Mouse (Mus musculus) CH12.LX (cell line): ENCODE results near the gene Pdgfra. TPM values are rescaled to one million over a fixed set of nuclear protein-coding genes. Genes with fewer than 3 reads are reported as not detected.

Source experiments
- DNase-seq: peaks from one replicate; pipeline ENCODE4 v3.0.0-alpha.2; 2013; ENCODE audit errors: extremely low read depth
- H3K27ac ChIP-seq: 2 replicates; pipeline ENCODE4 v1.5.1; 2012; ENCODE audit warnings: low read depth, mild to moderate bottlenecking, control low read depth, moderate library complexity; ENCODE audit not compliant: insufficient read depth
- H3K27me3 ChIP-seq: replicated peaks from 2 replicates; pipeline ENCODE3; 2012; ENCODE audit warnings: inconsistent platforms
- H3K36me3 ChIP-seq, 2 experiments: replicated peaks in 1 of 2; 2 replicates each; pipeline versions ENCODE3 to v1.6.1; 2012; ENCODE audit warnings: inconsistent platforms in 1 of 2, low read length in 1 of 2, mild to moderate bottlenecking in 1 of 2, mixed read lengths in 1 of 2, moderate library complexity in 1 of 2; ENCODE audit not compliant: control insufficient read depth in 1 of 2, insufficient read depth in 1 of 2
- H3K4me1 ChIP-seq, 2 experiments: 2 replicates each; pipeline ENCODE4 v1.6.1; 2012; ENCODE audit warnings: inconsistent platforms in 1 of 2, moderate library complexity in 1 of 2; ENCODE audit not compliant: insufficient read depth in 2 of 2, control insufficient read depth in 1 of 2
- H3K4me2 ChIP-seq: 2 replicates; pipeline ENCODE4 v1.6.1; 2012; ENCODE audit warnings: low read depth, mild to moderate bottlenecking, control low read depth; ENCODE audit not compliant: poor library complexity, insufficient read depth, severe bottlenecking
- H3K4me3 ChIP-seq, 3 experiments: fragments of 150-350 bp in 1 of 3; sonication (generic) in 1 of 3; replicated peaks in 1 of 3; 2 replicates each; pipeline versions ENCODE3 to v1.5.1; 2011 to 2012; ENCODE audit warnings: low read depth in 2 of 3, low read length in 2 of 3, mild to moderate bottlenecking in 2 of 3, moderate library complexity in 2 of 3, control low read depth in 1 of 3, improper control_type of control experiment in 1 of 3, inconsistent platforms in 1 of 3, mixed read lengths in 1 of 3; ENCODE audit not compliant: poor library complexity in 1 of 3
- H3K79me2 ChIP-seq: replicated peaks from 2 replicates; pipeline ENCODE4 v1.6.1; 2012; ENCODE audit warnings: mild to moderate bottlenecking, moderate library complexity; ENCODE audit not compliant: control insufficient read depth, poor library complexity, insufficient read depth, severe bottlenecking; ENCODE audit errors: extremely low read depth
- H3K9ac ChIP-seq: 2 replicates; pipeline ENCODE4 v1.6.1; 2012; ENCODE audit warnings: low read depth, mild to moderate bottlenecking, control low read depth, moderate library complexity; ENCODE audit not compliant: insufficient read depth
- H3K9me3 ChIP-seq: replicated peaks from 2 replicates; pipeline ENCODE3; 2012; ENCODE audit warnings: low read length, inconsistent platforms, mixed read lengths
- BHLHE40 ChIP-seq: IDR thresholded peaks from 2 replicates; pipeline ENCODE4 v1.6.1; 2011; ENCODE audit warnings: mild to moderate bottlenecking, low read depth, low read length, improper control_type of control experiment
- CHD1 ChIP-seq: IDR thresholded peaks from 2 replicates; pipeline ENCODE4 v1.6.1; 2012; ENCODE audit warnings: low read depth, low read length, improper control_type of control experiment, inconsistent platforms
- CHD2 ChIP-seq: IDR thresholded peaks from 2 replicates; pipeline ENCODE4 v1.6.1; 2011; ENCODE audit warnings: low read length, improper control_type of control experiment
- CTCF ChIP-seq, 2 experiments: IDR thresholded peaks in 1 of 2; conservative IDR thresholded peaks in 1 of 2; 2 replicates each; pipeline ENCODE4 v1.5.1; 2011 to 2012; ENCODE audit warnings: low read depth in 2 of 2, low read length in 2 of 2, improper control_type of control experiment in 1 of 2, inconsistent platforms in 1 of 2, mild to moderate bottlenecking in 1 of 2, moderate library complexity in 1 of 2
- E2F4 ChIP-seq: IDR thresholded peaks from 2 replicates; pipeline ENCODE4 v1.6.1; 2011; ENCODE audit warnings: low read depth, low read length, improper control_type of control experiment; ENCODE audit not compliant: insufficient replicate concordance
- ELF1 ChIP-seq: IDR thresholded peaks from 2 replicates; pipeline ENCODE4 v1.6.1; 2014; ENCODE audit warnings: low read depth, mild to moderate bottlenecking, inconsistent platforms, low read length, improper control_type of control experiment
- GABPA ChIP-seq: IDR thresholded peaks from 2 replicates; pipeline ENCODE4 v1.6.1; 2012; ENCODE audit warnings: low read depth, low read length, improper control_type of control experiment, inconsistent platforms; ENCODE audit not compliant: insufficient replicate concordance
- HCFC1 ChIP-seq: IDR thresholded peaks from 2 replicates; pipeline ENCODE4 v1.6.1; 2012; ENCODE audit warnings: low read depth, mild to moderate bottlenecking, inconsistent platforms, low read length, improper control_type of control experiment
- JUN ChIP-seq: IDR thresholded peaks from 2 replicates; pipeline ENCODE4 v1.6.1; 2011; ENCODE audit warnings: low read depth, mild to moderate bottlenecking, low read length, improper control_type of control experiment, moderate library complexity; ENCODE audit not compliant: insufficient read depth
- JUND ChIP-seq: conservative IDR thresholded peaks from 2 replicates; pipeline ENCODE4 v1.6.1; 2011; ENCODE audit warnings: low read depth, low read length, improper control_type of control experiment
- KAT2A ChIP-seq: IDR thresholded peaks from 2 replicates; pipeline ENCODE4 v1.6.1; 2012; ENCODE audit warnings: low read length, improper control_type of control experiment, inconsistent platforms; ENCODE audit not compliant: insufficient replicate concordance
- MAZ ChIP-seq: IDR thresholded peaks from 2 replicates; pipeline ENCODE4 v1.6.1; 2012; ENCODE audit warnings: low read depth, mild to moderate bottlenecking, inconsistent platforms, low read length, improper control_type of control experiment, moderate library complexity
- MEF2A ChIP-seq: IDR thresholded peaks from 2 replicates; pipeline ENCODE4 v1.6.1; 2014; ENCODE audit warnings: low read depth, mild to moderate bottlenecking, inconsistent platforms, low read length, improper control_type of control experiment, borderline replicate concordance
- MYC ChIP-seq: IDR thresholded peaks from 2 replicates; pipeline ENCODE4 v1.6.1; 2011; ENCODE audit warnings: low read depth, mild to moderate bottlenecking, improper control_type of control experiment, low read length
- NELFE ChIP-seq: IDR thresholded peaks from 2 replicates; pipeline ENCODE4 v1.6.1; 2011; ENCODE audit warnings: low read depth, low read length, improper control_type of control experiment
- POLR2A ChIP-seq: IDR thresholded peaks from 2 replicates; pipeline ENCODE4 v1.6.1; 2011; ENCODE audit warnings: low read depth, mild to moderate bottlenecking, improper control_type of control experiment, low read length
- RAD21 ChIP-seq: IDR thresholded peaks from 2 replicates; pipeline ENCODE4 v1.6.1; 2011; ENCODE audit warnings: low read depth, mild to moderate bottlenecking, low read length, improper control_type of control experiment, moderate library complexity
- SIN3A ChIP-seq: IDR thresholded peaks from 2 replicates; pipeline ENCODE4 v1.6.1; 2012; ENCODE audit warnings: low read length, improper control_type of control experiment, inconsistent platforms
- TBP ChIP-seq: conservative IDR thresholded peaks from 2 replicates; pipeline ENCODE4 v1.6.1; 2011; ENCODE audit warnings: low read depth, low read length, improper control_type of control experiment
- TCF12 ChIP-seq: IDR thresholded peaks from 2 replicates; pipeline ENCODE4 v1.6.1; 2014; ENCODE audit warnings: low read depth, mild to moderate bottlenecking, inconsistent platforms, low read length, improper control_type of control experiment
- UBTF ChIP-seq: IDR thresholded peaks from 2 replicates; pipeline ENCODE4 v1.6.1; 2012; ENCODE audit warnings: low read depth, mild to moderate bottlenecking, inconsistent platforms, low read length, improper control_type of control experiment, moderate library complexity
- USF1 ChIP-seq: IDR thresholded peaks from 2 replicates; pipeline ENCODE4 v1.6.1; 2014; ENCODE audit warnings: low read depth, mild to moderate bottlenecking, inconsistent platforms, low read length, improper control_type of control experiment
- USF2 ChIP-seq: conservative IDR thresholded peaks from 2 replicates; pipeline ENCODE4 v1.6.1; 2011; ENCODE audit warnings: low read depth, low read length, improper control_type of control experiment
- ZKSCAN1 ChIP-seq: IDR thresholded peaks from 2 replicates; pipeline ENCODE4 v1.6.1; 2012; ENCODE audit warnings: low read depth, inconsistent platforms, low read length, improper control_type of control experiment, borderline replicate concordance
- ZMIZ1 ChIP-seq: IDR thresholded peaks from 2 replicates; pipeline ENCODE4 v1.6.1; 2012; ENCODE audit warnings: low read depth, mild to moderate bottlenecking, inconsistent platforms, low read length, improper control_type of control experiment
- ZNF384 ChIP-seq: IDR thresholded peaks from 2 replicates; pipeline ENCODE4 v1.6.1; 2012; ENCODE audit warnings: low read depth, low read length, improper control_type of control experiment, inconsistent platforms
- dilution Hi-C: fragments of 300-500 bp; cut with MboI; formaldehyde crosslinking; loops from 2 replicates; pipeline ENCODE4 v1.14.3; 2020; ENCODE audit warnings: low sequenced_read_pairs; ENCODE audit not compliant: extremely low pct_unique_long_range_greater_than_20kb, extremely low pct_ligation_motif_present
- in situ Hi-C: fragments of 300-500 bp; cut with MboI; formaldehyde crosslinking; loops from 3 replicates; pipeline ENCODE4 v1.14.3; 2019; ENCODE audit warnings: low sequenced_read_pairs, low pct_ligation_motif_present, low pct_unique_long_range_greater_than_20kb, mixed read lengths
- polyA plus RNA-seq: library from polyadenylated mRNA; unstranded; fragments of >175 nt; gene quantifications from 2 replicates; pipeline ENCODE4 v1.2.1, GENCODE M21; 2012; ENCODE audit warnings: low read depth; ENCODE audit not compliant: insufficient read length
- total RNA-seq, 2 experiments: library from RNA; depleted of rRNA; stranded (reverse); fragments of 300-350 nt in 1 of 2; fragments of >200 nt in 1 of 2; gene quantifications; 2 replicates each; pipeline ENCODE4 v1.2.3; 2012 to 2014

Gene Pdgfra
- total and polyA plus RNA-seq, 3 experiments: 0.13 to 0.25 (median 0.13) TPM

- no peaks in the 10 kb centered on the region for H3K9me3 ChIP-seq
- no peak overlapping the region for H3K9ac ChIP-seq
- H3K36me3 ChIP-seq: no peaks in the 10 kb centered on the region
- no peak for TF ChIP-seq MYC
- TF ChIP-seq USF1: no peak
- TF ChIP-seq UBTF: no peak
- TF ChIP-seq SIN3A: no peak
- no peak for TF ChIP-seq TCF12
- TF ChIP-seq JUN: no peak
- no peak for TF ChIP-seq CHD1
- TF ChIP-seq MEF2A: no peak
- TF ChIP-seq E2F4: no peak
- TF ChIP-seq NELFE: no peak
- no peak for TF ChIP-seq ZKSCAN1
- TF ChIP-seq BHLHE40: no peak
- no peak overlapping the region for H3K4me2 ChIP-seq
- no peak overlapping the region for H3K27ac ChIP-seq
- in situ Hi-C loops (no loop called here), dilution Hi-C loops (no loop called here)
- H3K4me3 ChIP-seq: no peak overlapping the region
- H3K4me1 ChIP-seq: peaks cover 6 to 9% of the 10 kb centered on the region in 2 experiments
- H3K27me3 ChIP-seq: no peaks in the 10 kb centered on the region
- DNase-seq: no peak
- H3K79me2 ChIP-seq: no peaks in the 10 kb centered on the region
These were observed 27.7 kb downstream of the Pdgfra start for GRCm38 (mm10) chr5:75179726-75180290.

- Histone ChIP-seq H3K9me3 (no peaks in the 10 kb centered on the region), H3K79me2 (no peaks in the 10 kb centered on the region), H3K4me2 (no peak overlapping the region), H3K4me1 (peaks cover 6 to 19% of the 10 kb centered on the region in 2 experiments), H3K27me3 (no peaks in the 10 kb centered on the region), H3K4me3 (no peak overlapping the region), H3K27ac (no peak overlapping the region), H3K36me3 (no peaks in the 10 kb centered on the region), H3K9ac (no peak overlapping the region)
- dilution Hi-C loops (no loop called here), in situ Hi-C loops (no loop called here)
- TF ChIP-seq UBTF (no peak), USF1 (no peak), SIN3A (no peak), MAZ (no peak), CHD1 (no peak)
- no peak for DNase-seq
These were observed 31.6 kb downstream of the Pdgfra start for GRCm38 (mm10) chr5:75183653-75184052.

GRCm38 (mm10) chr5:75184112-75184511, 32.0 kb downstream of the Pdgfra start:
- no peaks in the 10 kb centered on the region for H3K9me3 ChIP-seq
- no peaks in the 10 kb centered on the region for H3K79me2 ChIP-seq
- H3K4me3 ChIP-seq: no peak overlapping the region
- H3K4me1 ChIP-seq: peaks cover 6 to 20% of the 10 kb centered on the region in 2 experiments
- dilution Hi-C loops: no loop called here
- H3K9ac ChIP-seq: no peak overlapping the region
- TF ChIP-seq CTCF (conservative IDR thresholded peaks at IDR 0.05 in 1 of 2, IDR thresholded peaks at IDR 0.05 in 1 of 2; ENCODE audit: low read depth in 2 of 2, low read length in 2 of 2): no peak
- TF ChIP-seq JUND: no peak
- TF ChIP-seq HCFC1: no peak
- no peak for TF ChIP-seq JUN
- no peak for TF ChIP-seq GABPA
- no peak for TF ChIP-seq ZNF384
- TF ChIP-seq SIN3A: no peak
- no peak for TF ChIP-seq RAD21
- TF ChIP-seq BHLHE40: no peak
- TF ChIP-seq ZMIZ1: no peak
- no peak for TF ChIP-seq ELF1
- no peak for TF ChIP-seq KAT2A
- TF ChIP-seq CHD2: no peak
- TF ChIP-seq POLR2A: no peak
- TF ChIP-seq UBTF: no peak
- TF ChIP-seq TBP: no peak
- no peak for TF ChIP-seq USF2
- TF ChIP-seq, all 38 proteins: peak for 0
- Histone ChIP-seq H3K36me3 (no peaks in the 10 kb centered on the region), H3K27ac (no peak overlapping the region), H3K27me3 (no peaks in the 10 kb centered on the region), H3K4me2 (no peak overlapping the region)
- DNase-seq: no peak
- in situ Hi-C loops: no loop called here
